Mouse (Mus musculus): ENCODE data around the gene Mkrn2os.

The Mkrn2os gene

GRCm38 (mm10) chr6:115582328-115583115 is 9.9 kb downstream of the Mkrn2os start:
- no peak for DNase-seq

DNA sequence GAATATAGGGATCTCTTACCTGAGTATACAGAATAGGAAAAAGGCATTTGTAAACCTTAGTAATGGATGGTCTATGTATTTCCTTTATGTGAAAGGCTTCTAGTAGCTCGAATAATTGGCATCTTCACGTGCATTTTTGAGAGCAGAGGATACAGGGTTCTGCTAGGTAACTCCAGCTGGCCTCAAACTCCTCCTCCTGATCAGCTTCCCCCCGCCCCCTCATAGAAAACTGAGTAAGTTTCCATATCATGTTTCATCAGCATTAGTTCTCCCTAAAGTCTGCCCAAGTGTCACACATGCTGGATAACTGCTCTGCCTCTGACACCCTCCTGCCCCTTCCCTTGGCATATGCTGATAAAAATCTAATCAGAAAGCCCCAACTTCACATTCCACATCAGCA is 11.6 kb downstream of the Mkrn2os start:
- DNase-seq: no peak

GRCm38 (mm10) chr6:115577941-115578340 is 14.4 kb downstream of the Mkrn2os start:
- DNase-seq: no peak

- no peak for DNase-seq
Observed at GRCm38 (mm10) chr6:115577407-115577806, 15.0 kb downstream of the Mkrn2os start.

DNA sequence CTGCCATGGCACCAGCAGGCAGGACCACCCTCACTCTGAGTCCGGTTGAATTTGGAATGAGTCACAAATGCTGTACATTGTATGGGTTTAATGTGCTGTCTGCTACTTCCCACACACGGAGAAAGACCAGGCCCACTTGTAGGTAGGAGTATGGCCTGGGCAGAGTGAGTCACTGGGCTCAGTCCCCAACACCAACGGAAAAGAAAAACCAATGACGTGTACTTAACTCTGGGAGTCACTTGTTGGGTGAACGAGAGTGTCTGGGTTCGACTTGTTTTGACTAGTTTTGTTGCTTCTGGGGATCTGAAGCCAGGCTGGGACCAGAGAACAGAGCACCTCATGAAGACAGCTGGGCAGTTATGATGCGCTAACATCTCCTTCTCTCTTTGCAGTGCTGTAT is 18.2 kb downstream of the Mkrn2os start:
- DNase-seq: no peak

DNA sequence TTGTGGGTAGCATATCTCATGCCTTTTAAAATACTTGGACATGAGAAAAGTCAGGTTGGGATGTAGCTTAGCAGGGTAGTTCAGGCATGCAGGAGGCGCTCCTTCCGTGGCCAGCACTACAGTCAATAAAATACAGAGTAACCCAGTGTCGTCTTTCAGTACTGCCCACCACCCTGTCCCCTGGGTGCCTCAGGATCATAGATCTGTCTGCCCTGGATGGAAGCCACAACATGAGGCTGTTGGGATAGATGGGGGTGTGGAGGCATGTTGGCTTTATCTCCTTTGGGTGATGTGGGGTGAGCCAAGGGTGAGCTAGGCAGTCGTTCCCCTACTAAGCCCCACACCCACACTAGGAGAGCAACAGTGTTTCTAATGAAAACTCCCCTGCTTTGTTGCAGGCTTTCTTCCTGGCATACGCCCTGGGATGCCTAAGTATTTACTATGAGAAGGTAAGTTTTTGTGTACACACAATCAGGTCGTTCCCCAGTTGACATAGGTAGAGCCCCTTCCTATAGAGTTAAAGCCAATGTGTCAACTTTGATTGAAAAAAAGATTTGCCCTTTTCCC is 26.8 kb downstream of the Mkrn2os start:
- no peak for DNase-seq

DNA sequence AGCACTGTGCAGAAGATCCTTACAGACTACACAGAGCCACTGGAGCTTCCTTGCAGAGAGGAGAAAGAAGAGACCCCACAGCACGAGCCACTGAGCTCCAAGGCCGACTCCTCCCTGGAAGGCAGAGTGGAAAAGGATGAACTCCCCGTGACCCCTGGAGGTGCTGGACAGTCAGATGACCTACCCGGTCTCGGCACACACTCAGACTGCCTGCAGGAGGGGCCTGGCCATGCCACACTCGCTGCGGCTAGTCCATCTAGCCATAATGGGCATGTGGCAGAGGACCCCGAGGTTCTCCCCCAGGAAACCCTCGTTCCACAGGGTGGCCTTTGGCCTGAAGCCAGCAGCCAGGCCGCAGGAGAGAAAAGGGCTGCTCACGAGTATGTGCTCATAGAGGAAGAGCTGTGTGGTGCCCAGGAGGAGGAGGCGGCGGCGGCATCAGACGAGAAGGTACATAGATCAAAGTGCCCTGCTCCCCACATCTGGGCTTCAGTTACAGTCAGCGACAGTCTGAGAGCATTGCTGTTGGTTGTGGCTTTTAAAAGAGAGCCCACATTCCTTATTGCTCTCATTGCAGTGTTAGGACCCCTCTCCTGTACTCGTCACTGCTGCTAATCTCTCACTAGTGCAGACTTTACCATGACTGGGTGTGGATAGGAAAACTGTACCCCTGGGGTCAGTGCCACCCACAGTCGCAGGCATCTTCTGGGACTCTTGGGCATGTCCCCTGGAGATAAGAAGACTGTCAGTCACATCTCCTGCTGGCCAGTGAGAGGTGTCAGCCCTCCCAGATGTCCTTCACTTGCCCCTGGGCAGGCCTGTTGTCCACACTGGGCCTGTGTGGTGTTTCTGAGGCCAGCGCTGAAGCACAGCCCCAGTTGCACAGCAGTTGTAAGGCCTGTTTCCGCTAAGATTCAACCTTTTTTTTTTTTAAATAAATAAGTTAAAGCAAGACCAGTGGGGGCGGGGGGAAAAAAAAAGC is 32.4 kb downstream of the Mkrn2os start:
- DNase-seq: peak; percentile 54

GRCm38 (mm10) chr6:115558176-115558575 is 34.2 kb downstream of the Mkrn2os start:
- DNase-seq: no peak

DNA sequence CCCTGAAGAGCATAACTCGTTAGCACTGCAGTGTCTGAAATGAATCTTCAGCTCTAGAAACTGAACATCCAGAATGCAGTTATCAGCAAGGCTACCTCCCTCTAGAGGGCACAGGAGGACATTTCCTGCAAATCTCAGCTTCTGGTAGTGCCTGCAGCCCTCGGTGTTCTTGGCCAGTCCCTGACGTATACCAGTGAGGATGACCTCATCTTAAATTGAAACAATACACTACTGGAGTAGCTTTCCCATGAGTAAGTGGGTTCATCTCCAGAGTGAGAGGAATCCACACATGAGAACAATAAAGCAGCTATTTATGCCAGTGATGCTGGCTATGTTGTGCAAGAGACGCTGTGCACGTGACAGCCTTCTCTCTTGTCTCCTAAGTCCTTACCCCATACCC is 36.9 kb downstream of the Mkrn2os start:
- no peak for DNase-seq

DNA sequence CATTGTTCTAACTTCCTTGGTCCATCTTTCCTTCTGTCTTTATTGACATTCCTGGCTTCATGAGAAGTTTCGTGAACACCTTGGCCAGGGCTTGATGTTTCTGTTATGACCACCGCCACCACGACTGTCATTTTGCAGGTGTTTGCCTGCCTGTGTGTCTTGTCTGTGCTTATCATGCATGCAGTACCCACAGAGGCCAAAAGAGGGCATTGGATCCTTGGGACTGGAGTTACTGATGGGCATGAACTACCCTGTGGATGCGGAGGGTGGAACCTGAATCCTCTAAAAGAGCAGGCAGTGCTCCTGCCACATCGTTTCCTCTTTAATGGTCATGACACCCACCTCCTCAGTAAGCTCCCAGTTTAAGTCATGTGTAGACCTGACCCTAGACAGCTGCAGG is 46.1 kb downstream of the Mkrn2os start:
- peak; percentile 68 for DNase-seq

GRCm38 (mm10) chr6:115544442-115544970 is 47.9 kb downstream of the Mkrn2os start, which contains the start of gene Tsen2:
Gene Tsen2 (plus strand): TSS chr6:115544664.
- DNase-seq: peak; percentile 98

- no peak for DNase-seq
Observed at GRCm38 (mm10) chr6:115542341-115542740, 50.0 kb downstream of the Mkrn2os start.

DNA sequence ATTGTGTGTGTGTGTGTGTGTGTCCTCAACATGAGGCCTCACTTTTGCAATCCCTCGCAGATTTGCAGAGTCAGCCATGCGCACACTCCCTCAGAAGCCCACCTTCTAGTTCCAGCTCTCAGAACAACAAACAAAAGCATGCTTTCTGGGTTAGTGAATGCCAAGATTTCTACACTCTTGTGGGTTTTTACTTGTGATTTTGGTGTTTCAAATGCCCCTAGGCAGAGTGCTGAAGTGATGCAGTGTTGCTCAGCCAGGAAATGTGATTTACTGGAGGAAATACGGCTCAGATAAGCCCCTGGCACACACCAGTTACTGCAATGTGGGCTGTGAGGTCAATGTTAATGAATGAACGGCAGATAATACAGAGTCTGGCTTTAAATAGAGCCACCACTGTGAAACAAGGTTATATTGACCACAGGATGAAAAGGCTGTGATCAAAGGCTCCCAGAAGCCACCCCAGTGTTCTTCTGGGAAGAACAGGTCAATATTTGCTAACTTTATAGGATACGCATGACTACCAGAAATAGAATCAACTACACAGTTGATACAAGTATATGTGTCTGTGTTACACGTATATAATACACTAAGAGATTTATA is 50.6 kb downstream of the Mkrn2os start:
- DNase-seq: no peak

- DNase-seq: peak; percentile 82
Observed at GRCm38 (mm10) chr6:115538645-115539429, 53.5 kb downstream of the Mkrn2os start.

DNA sequence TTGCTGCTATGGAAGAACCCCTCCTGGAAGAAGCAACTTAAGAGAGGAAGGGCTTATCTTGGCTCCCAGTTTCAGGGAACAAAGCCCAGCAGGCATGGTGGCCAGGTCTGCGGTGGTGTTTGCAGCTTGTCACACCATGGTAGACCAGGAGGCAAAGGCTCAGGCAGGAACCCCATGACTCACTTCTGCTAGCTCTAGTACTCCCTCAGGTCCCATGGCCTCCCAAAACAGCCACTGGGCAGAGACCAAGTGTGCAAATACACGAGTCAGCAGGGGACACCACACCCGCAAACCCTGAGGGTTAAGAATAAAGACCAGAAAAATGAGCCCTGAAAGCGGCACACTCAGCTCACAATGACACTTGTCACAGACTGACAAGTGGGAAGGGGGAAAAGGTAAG is 56.2 kb downstream of the Mkrn2os start:
- no peak for DNase-seq

DNA sequence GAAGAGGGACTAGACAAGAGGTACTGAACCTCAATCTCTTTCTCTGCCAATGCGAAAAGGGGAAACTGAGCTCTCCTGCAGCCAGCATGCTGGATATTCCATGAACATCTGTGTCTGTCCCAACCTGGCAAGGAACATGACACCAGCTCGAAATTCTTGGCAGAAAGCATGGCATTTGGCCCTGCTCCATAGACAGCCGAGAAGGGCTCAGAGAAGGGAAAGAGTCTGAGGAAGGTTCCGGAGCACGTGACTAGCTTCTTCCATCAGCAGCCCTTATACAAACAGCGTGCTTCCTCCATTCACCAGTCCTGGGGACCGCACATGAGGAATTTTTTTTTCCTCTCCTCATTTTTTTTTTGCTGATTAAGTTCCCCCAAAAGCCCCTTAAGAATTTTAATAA is 57.8 kb downstream of the Mkrn2os start:
- peak; percentile 20 for DNase-seq
